Mouse (Mus musculus) bone marrow, adult 2 months (tissue): ENCODE measurements at regions not wholly inside any gene's neighbourhood (a gene's known extent, or its start where the extent isn't known, plus 50 kb on each side); places are given as distances from the start of the nearest gene placed in this dataset.

ENCODE experiments used
- CTCF ChIP-seq: fragments of 200-500 bp; IDR thresholded peaks from 2 replicates; pipeline ENCODE4 v1.5.1; 2011; ENCODE audit warnings: low read length, control low read depth; ENCODE audit not compliant: control insufficient read depth, insufficient read depth
- POLR2A ChIP-seq: fragments of 200-500 bp; IDR thresholded peaks from 2 replicates; pipeline ENCODE4 v1.6.1; 2011; ENCODE audit warnings: low read depth, mild to moderate bottlenecking, control low read depth, low read length, borderline replicate concordance; ENCODE audit not compliant: control insufficient read depth

DNA sequence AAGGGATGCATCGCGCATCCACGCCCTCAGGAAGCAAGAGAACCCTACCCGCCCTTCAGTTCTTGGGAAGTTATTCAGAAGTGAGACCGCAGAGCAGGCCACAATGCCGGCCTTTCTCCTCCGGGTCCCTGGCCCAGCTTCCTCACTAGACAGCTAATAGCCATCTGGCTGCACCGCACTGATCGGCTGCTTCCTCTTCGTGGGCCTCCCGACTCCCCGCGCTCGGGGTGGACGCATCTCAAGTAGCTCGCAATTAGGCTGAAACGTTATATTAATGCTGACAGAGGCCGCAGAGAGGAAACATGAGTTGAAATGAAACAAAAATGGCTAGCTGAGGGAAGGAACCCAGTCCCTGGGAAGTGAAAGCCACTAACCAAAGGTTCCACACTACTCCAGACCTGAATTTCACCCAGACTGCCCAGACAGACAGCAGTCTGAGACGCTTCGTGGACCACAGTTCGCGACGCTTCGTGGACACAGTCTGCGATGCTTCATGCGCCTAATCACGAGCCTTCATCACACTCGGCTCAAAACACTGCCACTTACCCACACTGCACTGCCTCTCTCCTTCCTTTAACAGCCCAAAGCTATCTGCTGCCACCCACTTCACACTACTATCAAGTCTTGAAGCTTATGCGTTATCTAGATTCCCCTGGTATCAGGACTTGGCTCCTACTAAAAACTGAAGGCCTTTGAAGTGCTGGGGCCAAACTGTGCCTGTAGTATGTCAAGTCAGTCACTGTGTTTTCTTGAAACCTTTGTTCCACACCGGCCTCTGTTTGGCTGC is 170.0 kb upstream of the Rpl34 start:
- TF ChIP-seq POLR2A, result no peak
- no peak for TF ChIP-seq CTCF
